ENCODE assay signal across 7 mouse cellular contexts in the genomic region with DNA sequence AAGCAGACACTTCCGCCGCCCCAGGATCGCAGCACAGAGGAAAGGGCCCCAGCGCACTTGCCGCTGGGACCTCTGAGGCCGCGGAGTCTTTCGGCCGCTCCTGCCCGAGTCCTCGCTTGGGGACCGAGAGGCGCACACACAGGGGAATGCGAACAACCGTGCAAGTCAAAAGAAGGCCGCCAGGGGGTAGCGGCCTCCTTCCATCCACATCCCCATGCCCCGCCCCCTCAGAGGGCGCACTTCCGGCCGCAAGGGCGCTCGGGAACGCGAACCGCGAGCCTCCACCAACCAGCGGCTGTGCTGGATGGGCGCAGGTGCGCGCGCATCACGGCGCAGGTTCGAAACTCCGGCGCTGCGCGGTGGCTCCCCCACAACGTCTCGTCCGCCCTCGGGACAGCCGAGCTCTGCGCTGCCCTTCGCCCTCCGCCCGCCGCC. TPM values are rescaled to one million over a fixed set of nuclear protein-coding genes. Genes with fewer than 3 reads are reported as not detected.
DNase-seq lines count a peak whose midpoint lies in the region; ATAC-seq and TF ChIP-seq lines count a peak whose summit lies in the region.

A gene (plus strand): TSS at position 328 of the 435 bp plus-strand sequence.

- H3K4me3 ChIP-seq in intestine, postnatal 0 days (ENCODE audit: low read depth, low read length), result peak within 1 kb of the TSS; percentile 72
- H3K4me3 ChIP-seq in midbrain, embryonic 12.5 days, result peak within 1 kb of the TSS; percentile 94
- H3K4me3 ChIP-seq in small intestine, adult 2 months (ENCODE audit: low read depth, low read length), result peak within 1 kb of the TSS; percentile 70

- peak within 1 kb of the TSS; percentile 94 for H3K27ac ChIP-seq in intestine, postnatal 0 days (ENCODE audit: low read depth, low read length)
- H3K27ac ChIP-seq in midbrain, embryonic 12.5 days (replicated peaks), result peak within 1 kb of the TSS; percentile 93
- H3K27ac ChIP-seq in small intestine, adult 2 months (ENCODE audit: insufficient read depth, low read depth, low read length), result peak within 1 kb of the TSS; percentile 78

- no peaks in the 10 kb centered on the region for H3K9me3 ChIP-seq in intestine, postnatal 0 days (ENCODE audit: control insufficient read depth)
- no peaks in the 10 kb centered on the region for H3K9me3 ChIP-seq in midbrain, embryonic 12.5 days

- peak; percentile 99 for ATAC-seq in intestine, postnatal 0 days
- peak; percentile 98 for ATAC-seq in midbrain, embryonic 12.5 days (ENCODE audit: low FRiP score, low read depth)

- H3K4me2 ChIP-seq in intestine, postnatal 0 days (replicated peaks; ENCODE audit: low read depth), result peak within 1 kb of the TSS; percentile 93
- peak within 1 kb of the TSS; percentile 86 for H3K4me2 ChIP-seq in midbrain, embryonic 12.5 days (replicated peaks)

- no peaks in the 10 kb centered on the region for H3K4me1 ChIP-seq in intestine, postnatal 0 days (replicated peaks; ENCODE audit: control insufficient read depth, insufficient read depth, low read length)
- peaks cover 19% of the 10 kb centered on the region for H3K4me1 ChIP-seq in midbrain, embryonic 12.5 days
- H3K4me1 ChIP-seq in small intestine, adult 2 months (ENCODE audit: control insufficient read depth, insufficient read depth, insufficient read length, low read length), result peaks cover 2% of the 10 kb centered on the region

- TF ChIP-seq CTCF in intestine, postnatal 0 days (IDR thresholded peaks at IDR 0.05; ENCODE audit: low read depth), result peak; percentile 87
- peak; percentile 75 for TF ChIP-seq CTCF in small intestine, adult 2 months (IDR thresholded peaks at IDR 0.05; ENCODE audit: extremely low read depth, insufficient read length, insufficient replicate concordance, low read depth, low read length)

- peak; percentile 96 for DNase-seq in adrenal gland, adult 8-10 months
- peak; percentile 97 for DNase-seq in embryo, embryonic 9.5 days (ENCODE audit: extremely low spot score)
- DNase-seq in gastrocnemius, postnatal 4 days (ENCODE audit: low spot score in 2 of 2), result peak; percentile 95 to 99
- peak; percentile 99 for DNase-seq in left cerebral cortex, postnatal 4 days

- intact Hi-C loops in left cerebral cortex, postnatal 4 days (cut with DNase I), result loop anchor here (10.0 kb wide), 1 partner anchor 122 kb away; no protein-coding TSS in a partner anchor

- H3K27me3 ChIP-seq in intestine, postnatal 0 days (replicated peaks; ENCODE audit: control insufficient read depth, insufficient read depth, low read length), result no peaks in the 10 kb centered on the region
- no peaks in the 10 kb centered on the region for H3K27me3 ChIP-seq in midbrain, embryonic 12.5 days
- H3K27me3 ChIP-seq in small intestine, adult 2 months (ENCODE audit: control insufficient read depth, insufficient read depth, low read length), result no peaks in the 10 kb centered on the region

- no peaks in the 10 kb centered on the region for H3K36me3 ChIP-seq in intestine, postnatal 0 days (ENCODE audit: control insufficient read depth, insufficient read depth)
- H3K36me3 ChIP-seq in midbrain, embryonic 12.5 days, result peaks cover 2% of the 10 kb centered on the region; the same call in 1 of the 2 replicates
- H3K36me3 ChIP-seq in small intestine, adult 2 months (ENCODE audit: control insufficient read depth, insufficient read depth, low read length), result no peaks in the 10 kb centered on the region; the same call in 1 of the 2 replicates

- H3K9ac ChIP-seq in intestine, postnatal 0 days (ENCODE audit: low read depth, low read length), result peak within 1 kb of the TSS; percentile 71
- H3K9ac ChIP-seq in midbrain, embryonic 12.5 days (replicated peaks), result peak within 1 kb of the TSS; percentile 87

- TF ChIP-seq POLR2A in small intestine, adult 2 months (IDR thresholded peaks at IDR 0.05; ENCODE audit: low read depth, low read length), result peak; percentile 58; the same call in 1 of the 2 replicates

- under 1% methylated on average over 45 of the region's 49 CpGs for WGBS in intestine, postnatal 0 days
- under 1% methylated on average over 42 of the region's 49 CpGs for WGBS in midbrain, embryonic 12.5 days
- WGBS in small intestine, adult 2 months, result under 1% methylated on average over 47 of the region's 49 CpGs

RNA-seq across cellular contexts. Expression of the gene that starts here (rescaled TPM):
- 10 to 100 TPM; 12.0 to 14.0 (median 13.0) TPM for total RNA-seq in adrenal gland, adult 8-10 months (2022)
- total RNA-seq in gastrocnemius, postnatal 4 days (2021), result 1 to 10 TPM; 4.8 TPM
- polyA plus RNA-seq in intestine, postnatal 0 days (2015; fragmentation: Nextera tagmentation; extraction: Ambion mirVana), result 11.2 and 11.3 TPM in 2 replicates
- 10 to 100 TPM; 23.6 to 25.9 TPM for total RNA-seq in left cerebral cortex, postnatal 4 days (2021)
- polyA plus RNA-seq in midbrain, embryonic 12.5 days (2016; fragmentation: Nextera tagmentation; extraction: Ambion mirVana), result 79.1 and 88.4 TPM in 2 replicates
- polyA plus RNA-seq in small intestine, adult 2 months (2012; rRNA removed), result 5.7 and 8.4 TPM in 2 replicates

Comparison
In these comparisons a context has a peak if more than half of its experiments do, and no peak if none do; other contexts are left out.
1. Peak in every context shown above with its lines: DNase-seq, ATAC-seq, H3K4me3 ChIP-seq and H3K27ac ChIP-seq.